Mouse (Mus musculus): ENCODE data around the gene Ypel5. TPM values are rescaled to one million over a fixed set of nuclear protein-coding genes. Genes with fewer than 3 reads are reported as not detected.

Gene Ypel5
- polyA plus RNA-seq, 2 experiments = 21.3 to 55.1 TPM

DNA sequence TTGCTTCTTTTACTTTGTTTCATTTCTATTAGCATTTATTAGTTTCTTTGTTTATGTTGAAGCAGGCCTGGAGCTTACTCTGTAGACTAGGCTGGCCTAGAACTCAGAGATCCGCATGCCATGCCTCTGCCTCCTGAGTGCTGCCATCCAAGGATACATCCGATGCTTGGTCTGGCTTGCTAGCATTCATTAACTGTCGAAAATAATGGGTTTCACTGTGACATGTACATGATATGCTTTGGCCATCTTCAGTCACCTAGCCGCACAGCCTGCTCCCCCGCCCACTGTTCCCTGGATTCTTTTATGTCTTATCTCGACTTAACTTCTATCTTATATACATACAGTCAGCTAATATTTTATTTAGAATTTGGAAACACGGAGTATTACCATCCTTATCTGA is 60.8 kb downstream of the Ypel5 start:
- Histone ChIP-seq H3K4me3 (replicated peaks; ENCODE audit: low read length) (no peak overlapping the region), H3K27ac (replicated peaks; ENCODE audit: low read depth, low read length) (no peak overlapping the region), H3K9me3 (ENCODE audit: control insufficient read depth, low read length) (no peaks in the 10 kb centered on the region), H3K9ac (ENCODE audit: low read depth, low read length, severe bottlenecking) (no peak overlapping the region), H3K4me2 (replicated peaks; ENCODE audit: low read depth, low read length, severe bottlenecking) (no peak overlapping the region), H3K4me1 (ENCODE audit: control insufficient read depth, insufficient read depth, low read length) (no peaks in the 10 kb centered on the region), H3K27me3 (ENCODE audit: control insufficient read depth, insufficient read depth, low read length) (no peaks in the 10 kb centered on the region), H3K36me3 (ENCODE audit: control insufficient read depth, insufficient read depth, low read length) (no peaks in the 10 kb centered on the region)
- no peak for DNase-seq (ENCODE audit: low spot score)
- 86% methylated on average over 7 of the region's 7 CpGs for WGBS
- TF ChIP-seq POLR2A (IDR thresholded peaks at IDR 0.05; ENCODE audit: borderline replicate concordance, extremely low read depth, insufficient read depth, insufficient read length) = no peak
- no peak for ATAC-seq (ENCODE audit: low FRiP score, low read depth)

DNA sequence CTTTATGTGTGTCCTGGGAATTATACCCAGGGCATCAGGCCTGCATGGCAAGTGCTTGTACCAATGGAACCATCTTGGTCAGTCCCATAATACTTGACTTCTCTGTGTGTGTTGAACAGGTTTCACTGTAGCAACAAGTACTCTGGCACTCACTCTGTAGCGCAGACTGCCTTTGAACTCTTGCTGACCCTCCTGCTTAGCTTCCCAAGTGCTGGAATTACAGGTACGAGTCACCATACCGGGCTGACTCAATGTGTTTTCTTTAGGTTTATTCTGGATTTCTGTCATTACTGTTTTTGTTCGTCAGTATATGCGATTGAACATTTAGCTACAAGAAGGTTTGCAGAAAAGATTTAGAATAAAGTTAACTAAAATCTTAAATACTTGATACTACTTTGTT is 61.7 kb downstream of the Ypel5 start:
- H3K9me3 ChIP-seq (ENCODE audit: control insufficient read depth, low read length) = no peaks in the 10 kb centered on the region
- no peak overlapping the region for H3K9ac ChIP-seq (ENCODE audit: low read depth, low read length, severe bottlenecking)
- no peaks in the 10 kb centered on the region for H3K27me3 ChIP-seq (ENCODE audit: control insufficient read depth, insufficient read depth, low read length)
- H3K4me3 ChIP-seq (replicated peaks; ENCODE audit: low read length) = no peak overlapping the region
- TF ChIP-seq POLR2A (IDR thresholded peaks at IDR 0.05; ENCODE audit: borderline replicate concordance, extremely low read depth, insufficient read depth, insufficient read length) = no peak
- H3K4me2 ChIP-seq (replicated peaks; ENCODE audit: low read depth, low read length, severe bottlenecking) = no peak overlapping the region
- WGBS = 72% methylated on average over 5 of the region's 5 CpGs
- H3K36me3 ChIP-seq (ENCODE audit: control insufficient read depth, insufficient read depth, low read length) = no peaks in the 10 kb centered on the region
- H3K4me1 ChIP-seq (ENCODE audit: control insufficient read depth, insufficient read depth, low read length) = no peaks in the 10 kb centered on the region
- H3K27ac ChIP-seq (replicated peaks; ENCODE audit: low read depth, low read length) = no peak overlapping the region
- DNase-seq (ENCODE audit: low spot score) (no peak), ATAC-seq (ENCODE audit: low FRiP score, low read depth) (no peak)

- no peak for ATAC-seq (ENCODE audit: low FRiP score, low read depth)
Observed at GRCm38 (mm10) chr17:72898775-72899174, 62.5 kb downstream of the Ypel5 start.

More at GRCm38 (mm10) chr17:72898775-72899174, 62.5 kb downstream of the Ypel5 start:
- H3K27me3 ChIP-seq (ENCODE audit: control insufficient read depth, insufficient read depth, low read length) = no peaks in the 10 kb centered on the region
- no peak overlapping the region for H3K4me2 ChIP-seq (replicated peaks; ENCODE audit: low read depth, low read length, severe bottlenecking)
- no peaks in the 10 kb centered on the region for H3K4me1 ChIP-seq (ENCODE audit: control insufficient read depth, insufficient read depth, low read length)
- no peak for TF ChIP-seq POLR2A (IDR thresholded peaks at IDR 0.05; ENCODE audit: borderline replicate concordance, extremely low read depth, insufficient read depth, insufficient read length)
- no peak overlapping the region for H3K9ac ChIP-seq (ENCODE audit: low read depth, low read length, severe bottlenecking)
- no peak overlapping the region for H3K4me3 ChIP-seq (replicated peaks; ENCODE audit: low read length)
- H3K36me3 ChIP-seq (ENCODE audit: control insufficient read depth, insufficient read depth, low read length) = no peaks in the 10 kb centered on the region
- H3K9me3 ChIP-seq (ENCODE audit: control insufficient read depth, low read length) = no peaks in the 10 kb centered on the region
- DNase-seq (ENCODE audit: low spot score) = no peak
- no peak overlapping the region for H3K27ac ChIP-seq (replicated peaks; ENCODE audit: low read depth, low read length)
- WGBS = 85% methylated on average over 3 of the region's 3 CpGs

Other genes starting within 250 kb of the Ypel5 start
- 0.31 and 0.45 TPM in 2 replicates for gene Alk, start 231.8 kb upstream of the Ypel5 start, polyA plus RNA-seq (2012; rRNA removed)
- gene Alk, start 231.8 kb upstream of the Ypel5 start, polyA plus RNA-seq (2014; fragmentation: Nextera tagmentation; extraction: Ambion mirVana) = 0.43 and 0.68 TPM in 2 replicates
- gene Lbh, start 81.9 kb downstream of the Ypel5 start, polyA plus RNA-seq (2012; rRNA removed) = 55.3 and 80.6 TPM in 2 replicates
- gene Lbh, start 81.9 kb downstream of the Ypel5 start, polyA plus RNA-seq (2014; fragmentation: Nextera tagmentation; extraction: Ambion mirVana) = 3.9 and 4.9 TPM in 2 replicates